Mouse (Mus musculus) gonadal fat pad, adult 2 months (tissue): ENCODE data around the gene Dlx4. TPM values are rescaled to one million over a fixed set of nuclear protein-coding genes. Genes with fewer than 3 reads are reported as not detected.

Experiments used
- DNase-seq: peaks from one replicate; pipeline ENCODE4 v3.0.0-alpha.2; 2012; ENCODE audit warnings: low read depth
- polyA plus RNA-seq: library from polyadenylated mRNA; depleted of rRNA; stranded (reverse); fragments of >200 nt; gene quantifications from 2 replicates; pipeline ENCODE4 v1.2.3, GENCODE M21; 2012

Dlx4 gene
- polyA plus RNA-seq, 1 experiment, result 0.32 TPM

- no peak for DNase-seq
These were observed 3.0 kb downstream of the Dlx4 start for GRCm38 (mm10) chr11:95142980-95143575.

- DNase-seq, result no peak
These were observed 3.8 kb downstream of the Dlx4 start for GRCm38 (mm10) chr11:95142258-95142657.

GRCm38 (mm10) chr11:95139871-95140270, 6.2 kb downstream of the Dlx4 start:
- DNase-seq, result no peak

- no peak for DNase-seq
These were observed 8.8 kb downstream of the Dlx4 start for GRCm38 (mm10) chr11:95137281-95137680.

- no peak for DNase-seq
These were observed 12.7 kb downstream of the Dlx4 start for GRCm38 (mm10) chr11:95133321-95133720.

GRCm38 (mm10) chr11:95130668-95131252, 15.3 kb downstream of the Dlx4 start:
- DNase-seq, result no peak

- DNase-seq, result no peak
These were observed 17.7 kb downstream of the Dlx4 start for GRCm38 (mm10) chr11:95128359-95128758.

GRCm38 (mm10) chr11:95126272-95127245, 19.5 kb downstream of the Dlx4 start:
- no peak for DNase-seq

- no peak for DNase-seq
These were observed 20.6 kb downstream of the Dlx4 start for GRCm38 (mm10) chr11:95125366-95125948.

GRCm38 (mm10) chr11:95122100-95122489, 24.0 kb downstream of the Dlx4 start:
- no peak for DNase-seq

GRCm38 (mm10) chr11:95121161-95122099, 24.6 kb downstream of the Dlx4 start:
- DNase-seq, result no peak

GRCm38 (mm10) chr11:95120633-95121020, 25.4 kb downstream of the Dlx4 start:
- DNase-seq, result no peak

GRCm38 (mm10) chr11:95119990-95120632, 26.0 kb downstream of the Dlx4 start, which contains the start of gene Dlx3:
Gene Dlx3, plus strand, starts transcription at chr11:95120119.
- no peak for DNase-seq

GRCm38 (mm10) chr11:95118505-95118904, 27.6 kb downstream of the Dlx4 start:
- no peak for DNase-seq

- no peak for DNase-seq
These were observed 29.0 kb downstream of the Dlx4 start for GRCm38 (mm10) chr11:95117030-95117429.

GRCm38 (mm10) chr11:95110081-95110480, 36.0 kb downstream of the Dlx4 start:
- DNase-seq, result no peak

GRCm38 (mm10) chr11:95109000-95109399, 37.1 kb downstream of the Dlx4 start:
- no peak for DNase-seq

GRCm38 (mm10) chr11:95106440-95107236, 39.4 kb downstream of the Dlx4 start:
- no peak for DNase-seq

- DNase-seq, result no peak
These were observed 40.7 kb downstream of the Dlx4 start for GRCm38 (mm10) chr11:95105274-95105874.
